ENCODE assay signal across 12 mouse cellular contexts in the genomic region with DNA sequence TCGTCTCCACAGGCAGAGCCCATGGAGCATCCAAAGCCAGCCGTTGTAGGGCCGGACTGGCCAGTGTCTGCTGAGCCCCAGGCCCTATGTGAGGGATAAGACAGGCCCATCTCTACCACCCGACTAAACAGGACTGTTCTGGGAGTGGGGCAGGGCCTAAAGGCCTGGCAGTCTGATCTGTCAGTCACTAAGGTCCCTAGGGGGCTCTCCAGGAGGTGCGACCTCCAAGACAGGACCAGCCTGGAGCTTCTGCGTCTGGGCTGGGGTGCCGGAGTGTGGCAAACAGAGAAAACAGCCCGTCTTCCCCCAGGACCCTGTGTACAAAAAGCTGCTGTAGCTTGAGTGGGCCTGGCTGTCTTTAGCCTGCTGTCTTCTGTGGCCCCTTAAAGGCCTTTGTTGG. TPM values are rescaled to one million over a fixed set of nuclear protein-coding genes. Genes with fewer than 3 reads are reported as not detected.
A peak's percentile ranks its signal among the peaks of the same experiment; 100 is the strongest.
DNase-seq lines count a peak whose midpoint lies in the region; ATAC-seq and TF ChIP-seq lines count a peak whose summit lies in the region.
"Had no signal": no experiment of that assay in that cellular context is flagged by ENCODE, and none has a peak within 500 bp of the region (broad histone marks: within the 10 kb centered on the region; RNA-seq: fewer than 3 reads in every experiment).

No protein-coding gene starts in this region.

- DNase-seq in heart, embryonic 10.5 days (ENCODE audit: low spot score) = no peak
- DNase-seq in heart, postnatal 25 days (ENCODE audit: low spot score) = no peak
- DNase-seq in yolk sac, embryonic 10.5 days (ENCODE audit: low spot score) = no peak
- no peak for DNase-seq in cerebellum, adult 18-20 months

- H3K9me3 ChIP-seq in heart, embryonic 10.5 days = no peaks in the 10 kb centered on the region
- H3K9me3 ChIP-seq in midbrain, embryonic 13.5 days = no peaks in the 10 kb centered on the region
- H3K9me3 ChIP-seq in midbrain, embryonic 16.5 days (replicated peaks; ENCODE audit: control insufficient read depth, low read length, poor library complexity, severe bottlenecking) = no peaks in the 10 kb centered on the region
- H3K9me3 ChIP-seq in limb, embryonic 13.5 days = no peaks in the 10 kb centered on the region
- H3K9me3 ChIP-seq: lung, embryonic 15.5 days had no signal

- peak overlapping the region; percentile 97 for H3K27ac ChIP-seq in heart, embryonic 10.5 days
- H3K27ac ChIP-seq in midbrain, embryonic 13.5 days = no peak overlapping the region
- no peak overlapping the region for H3K27ac ChIP-seq in midbrain, embryonic 16.5 days (ENCODE audit: low read length)
- H3K27ac ChIP-seq in embryonic fibroblast, embryonic 13.5 days (ENCODE audit: insufficient read depth, low read length) = 0 out of 2 replicates have a peak overlapping the region, but pooled peaks have one; percentile 1
- no peak overlapping the region; the same call in 1 of the 2 replicates for H3K27ac ChIP-seq in limb, embryonic 13.5 days
- H3K27ac ChIP-seq: lung, embryonic 15.5 days had no signal

- H3K4me2 ChIP-seq in midbrain, embryonic 13.5 days (replicated peaks) = no peak overlapping the region
- H3K4me2 ChIP-seq in midbrain, embryonic 16.5 days (ENCODE audit: low read length) = no peak overlapping the region; the same call in 1 of the 2 replicates
- peak overlapping the region; percentile 77 for H3K4me2 ChIP-seq in limb, embryonic 13.5 days (replicated peaks)

- no peak for TF ChIP-seq CTCF in embryonic fibroblast, embryonic 13.5 days (IDR thresholded peaks at IDR 0.05; ENCODE audit: borderline replicate concordance, insufficient read depth, low read length)

- intact Hi-C loops in heart, postnatal 25 days (cut with DNase I) = loop anchor here (5.0 kb wide), 1 partner anchor 71 kb away; no protein-coding TSS in a partner anchor

- no peaks in the 10 kb centered on the region for H3K27me3 ChIP-seq in heart, embryonic 10.5 days (ENCODE audit: insufficient read depth, poor library complexity, severe bottlenecking)
- H3K27me3 ChIP-seq in midbrain, embryonic 13.5 days = no peaks in the 10 kb centered on the region
- H3K27me3 ChIP-seq in midbrain, embryonic 16.5 days (ENCODE audit: control insufficient read depth, insufficient read depth, low read depth, low read length) = no peaks in the 10 kb centered on the region
- no peaks in the 10 kb centered on the region for H3K27me3 ChIP-seq in limb, embryonic 13.5 days
- H3K27me3 ChIP-seq: lung, embryonic 15.5 days had no signal

- H3K9ac ChIP-seq in midbrain, embryonic 13.5 days (replicated peaks) = peak overlapping the region; percentile 93; the same call in 1 of the 2 replicates
- H3K9ac ChIP-seq in midbrain, embryonic 16.5 days (ENCODE audit: low read depth, low read length) = no peak overlapping the region
- peak overlapping the region; percentile 35; the same call in 1 of the 2 replicates for H3K9ac ChIP-seq in limb, embryonic 13.5 days
- H3K9ac ChIP-seq: lung, embryonic 15.5 days had no signal

- 0 out of 2 replicates have a peak overlapping the region, but pooled peaks have one; percentile 12 for H3K4me3 ChIP-seq in heart, embryonic 10.5 days
- no peak overlapping the region for H3K4me3 ChIP-seq in midbrain, embryonic 13.5 days (replicated peaks)
- no peak overlapping the region for H3K4me3 ChIP-seq in midbrain, embryonic 16.5 days (ENCODE audit: low read depth, low read length)
- no peak overlapping the region for H3K4me3 ChIP-seq in embryonic fibroblast, embryonic 13.5 days (ENCODE audit: insufficient read depth, low read length)
- no peak overlapping the region for H3K4me3 ChIP-seq in limb, embryonic 13.5 days

- 67% methylated on average over 8 of the region's 8 CpGs for WGBS in heart, embryonic 10.5 days
- WGBS in midbrain, embryonic 13.5 days = 53% methylated on average over 8 of the region's 8 CpGs
- WGBS in midbrain, embryonic 16.5 days = 68% methylated on average over 8 of the region's 8 CpGs
- 67% methylated on average over 8 of the region's 8 CpGs for WGBS in limb, embryonic 13.5 days

- ATAC-seq in midbrain, embryonic 13.5 days = no peak
- no peak for ATAC-seq in midbrain, embryonic 16.5 days
- no peak for ATAC-seq in limb, embryonic 13.5 days (ENCODE audit: low FRiP score, low read depth)

- no peak for TF ChIP-seq POLR2A in embryonic fibroblast, embryonic 13.5 days (IDR thresholded peaks at IDR 0.05; ENCODE audit: low read depth, low read length)

- peaks cover 55% of the 10 kb centered on the region for H3K36me3 ChIP-seq in heart, embryonic 10.5 days
- peaks cover 56% of the 10 kb centered on the region for H3K36me3 ChIP-seq in midbrain, embryonic 13.5 days
- H3K36me3 ChIP-seq in midbrain, embryonic 16.5 days (ENCODE audit: control insufficient read depth, insufficient read depth, low read length) = peaks cover 20% of the 10 kb centered on the region
- H3K36me3 ChIP-seq in limb, embryonic 13.5 days = peaks cover 54% of the 10 kb centered on the region

- peaks cover 44% of the 10 kb centered on the region for H3K4me1 ChIP-seq in heart, embryonic 10.5 days
- peaks cover 37% of the 10 kb centered on the region for H3K4me1 ChIP-seq in midbrain, embryonic 13.5 days (replicated peaks)
- peaks cover 28% of the 10 kb centered on the region for H3K4me1 ChIP-seq in midbrain, embryonic 16.5 days (ENCODE audit: control insufficient read depth, insufficient read depth, low read length)
- H3K4me1 ChIP-seq in embryonic fibroblast, embryonic 13.5 days (ENCODE audit: control insufficient read depth, insufficient read depth, low read length) = peaks cover 12% of the 10 kb centered on the region
- peaks cover 40% of the 10 kb centered on the region for H3K4me1 ChIP-seq in limb, embryonic 13.5 days

RNA-seq across cellular contexts. Expression of a gene that starts 2.7 kb away (rescaled TPM):
- polyA plus RNA-seq in heart, embryonic 10.5 days (2016; fragmentation: Nextera tagmentation; extraction: Ambion mirVana) = 6.3 and 7.2 TPM in 2 replicates
- total RNA-seq in heart, postnatal 25 days (2021) = 100 to 1,000 TPM; 116 to 128 TPM
- 6.7 and 12.0 TPM in 2 replicates for polyA plus RNA-seq in midbrain, embryonic 13.5 days (2015; fragmentation: Nextera tagmentation; extraction: Ambion mirVana)
- 21.1 and 23.6 TPM in 2 replicates for polyA plus RNA-seq in midbrain, embryonic 16.5 days (2015; fragmentation: Nextera tagmentation; extraction: Ambion mirVana)
- 30.4 and 36.6 TPM in 2 replicates for polyA plus RNA-seq in embryonic fibroblast, embryonic 13.5 days (2011; ENCODE audit: insufficient read length, low read depth, missing spikeins)
- polyA plus RNA-seq in limb, embryonic 13.5 days (2015; fragmentation: Nextera tagmentation; extraction: Ambion mirVana) = 18.9 and 19.3 TPM in 2 replicates

RNA-seq across cellular contexts. Expression of a gene that starts 15.6 kb away (rescaled TPM):
- 0.36 and 0.38 TPM in 2 replicates for polyA plus RNA-seq in heart, embryonic 10.5 days (2016; fragmentation: Nextera tagmentation; extraction: Ambion mirVana)
- 10 to 100 TPM; 10.1 to 10.5 TPM for total RNA-seq in heart, postnatal 25 days (2021)
- 0.43 and 0.69 TPM in 2 replicates for polyA plus RNA-seq in midbrain, embryonic 13.5 days (2015; fragmentation: Nextera tagmentation; extraction: Ambion mirVana)
- 1.5 and 1.6 TPM in 2 replicates for polyA plus RNA-seq in midbrain, embryonic 16.5 days (2015; fragmentation: Nextera tagmentation; extraction: Ambion mirVana)
- polyA plus RNA-seq in embryonic fibroblast, embryonic 13.5 days (2011; ENCODE audit: insufficient read length, low read depth, missing spikeins) = not detected in 2 replicates
- 12.5 and 13.3 TPM in 2 replicates for polyA plus RNA-seq in limb, embryonic 13.5 days (2015; fragmentation: Nextera tagmentation; extraction: Ambion mirVana)
- total RNA-seq: adrenal gland, postnatal 14 days; hematopoietic stem cell, adult 5-6 weeks had no signal
- polyA plus RNA-seq: spleen, adult 2 months had no signal

RNA-seq across cellular contexts. Expression of a gene that starts 30.5 kb away (rescaled TPM):
- polyA plus RNA-seq in heart, embryonic 10.5 days (2016; fragmentation: Nextera tagmentation; extraction: Ambion mirVana) = 0.84 and 2.0 TPM in 2 replicates
- 100 to 1,000 TPM; 118 to 123 TPM for total RNA-seq in heart, postnatal 25 days (2021)
- 0.24 TPM in 1 of 2 replicates, not detected in the other for polyA plus RNA-seq in midbrain, embryonic 13.5 days (2015; fragmentation: Nextera tagmentation; extraction: Ambion mirVana)
- 0.16 TPM in 1 of 2 replicates, not detected in the other for polyA plus RNA-seq in midbrain, embryonic 16.5 days (2015; fragmentation: Nextera tagmentation; extraction: Ambion mirVana)
- not detected in 2 replicates for polyA plus RNA-seq in embryonic fibroblast, embryonic 13.5 days (2011; ENCODE audit: insufficient read length, low read depth, missing spikeins)
- 0.53 and 0.82 TPM in 2 replicates for polyA plus RNA-seq in limb, embryonic 13.5 days (2015; fragmentation: Nextera tagmentation; extraction: Ambion mirVana)
- total RNA-seq: adrenal gland, postnatal 14 days; hematopoietic stem cell, adult 5-6 weeks had no signal

RNA-seq across cellular contexts. Expression of a gene that starts 42.8 kb away (rescaled TPM):
- polyA plus RNA-seq in heart, embryonic 10.5 days (2016; fragmentation: Nextera tagmentation; extraction: Ambion mirVana) = 48.7 and 49.8 TPM in 2 replicates
- 10 to 100 TPM; 29.1 to 38.1 TPM for total RNA-seq in heart, postnatal 25 days (2021)
- polyA plus RNA-seq in midbrain, embryonic 13.5 days (2015; fragmentation: Nextera tagmentation; extraction: Ambion mirVana) = 69.0 and 71.1 TPM in 2 replicates
- 45.3 and 63.1 TPM in 2 replicates for polyA plus RNA-seq in midbrain, embryonic 16.5 days (2015; fragmentation: Nextera tagmentation; extraction: Ambion mirVana)
- 134 and 169 TPM in 2 replicates for polyA plus RNA-seq in embryonic fibroblast, embryonic 13.5 days (2011; ENCODE audit: insufficient read length, low read depth, missing spikeins)
- polyA plus RNA-seq in limb, embryonic 13.5 days (2015; fragmentation: Nextera tagmentation; extraction: Ambion mirVana) = 82.4 and 84.1 TPM in 2 replicates

RNA-seq across cellular contexts. Expression of a gene that starts 51.7 kb away (rescaled TPM):
- 115 and 138 TPM in 2 replicates for polyA plus RNA-seq in heart, embryonic 10.5 days (2016; fragmentation: Nextera tagmentation; extraction: Ambion mirVana)
- total RNA-seq in heart, postnatal 25 days (2021) = 100 to 1,000 TPM; 138 to 145 TPM
- 146 TPM in 2 replicates for polyA plus RNA-seq in midbrain, embryonic 13.5 days (2015; fragmentation: Nextera tagmentation; extraction: Ambion mirVana)
- polyA plus RNA-seq in midbrain, embryonic 16.5 days (2015; fragmentation: Nextera tagmentation; extraction: Ambion mirVana) = 143 and 157 TPM in 2 replicates
- polyA plus RNA-seq in embryonic fibroblast, embryonic 13.5 days (2011; ENCODE audit: insufficient read length, low read depth, missing spikeins) = 46.9 and 59.7 TPM in 2 replicates
- 128 and 142 TPM in 2 replicates for polyA plus RNA-seq in limb, embryonic 13.5 days (2015; fragmentation: Nextera tagmentation; extraction: Ambion mirVana)

Comparison
In these comparisons a context has a peak if more than half of its experiments do, and no peak if none do; other contexts are left out.
1. H3K27ac ChIP-seq: peak in heart, embryonic 10.5 days (single experiment) and embryonic fibroblast, embryonic 13.5 days (single experiment); none in midbrain, embryonic 13.5 days (single experiment), midbrain, embryonic 16.5 days (single experiment) and limb, embryonic 13.5 days (single experiment).